Mouse (Mus musculus): ENCODE results near the gene Ebna1bp2. TPM values are rescaled to one million over a fixed set of nuclear protein-coding genes. Genes with fewer than 3 reads are reported as not detected.

Gene Ebna1bp2
- polyA plus RNA-seq (2021; fragmentation: Nextera tagmentation), result 38.1 and 47.7 TPM in 2 replicates
- long read RNA-seq, experiment 1, transcript Ebna1bp2-201 (9 exons, 2,960 nt), result major isoform, 115 of 144 reads
- long read RNA-seq, experiment 1, partial matches to known transcripts, result 11 of 144 reads
- long read RNA-seq, experiment 1, other reads (novel, unspliced or antisense), result 18 of 144 reads
- long read RNA-seq, experiment 2, transcript Ebna1bp2-201 (9 exons, 2,960 nt), result major isoform, 36 of 48 reads
- long read RNA-seq, experiment 2, partial matches to known transcripts, result 6 of 48 reads
- long read RNA-seq, experiment 2, other reads (novel, unspliced or antisense), result 6 of 48 reads

DNA sequence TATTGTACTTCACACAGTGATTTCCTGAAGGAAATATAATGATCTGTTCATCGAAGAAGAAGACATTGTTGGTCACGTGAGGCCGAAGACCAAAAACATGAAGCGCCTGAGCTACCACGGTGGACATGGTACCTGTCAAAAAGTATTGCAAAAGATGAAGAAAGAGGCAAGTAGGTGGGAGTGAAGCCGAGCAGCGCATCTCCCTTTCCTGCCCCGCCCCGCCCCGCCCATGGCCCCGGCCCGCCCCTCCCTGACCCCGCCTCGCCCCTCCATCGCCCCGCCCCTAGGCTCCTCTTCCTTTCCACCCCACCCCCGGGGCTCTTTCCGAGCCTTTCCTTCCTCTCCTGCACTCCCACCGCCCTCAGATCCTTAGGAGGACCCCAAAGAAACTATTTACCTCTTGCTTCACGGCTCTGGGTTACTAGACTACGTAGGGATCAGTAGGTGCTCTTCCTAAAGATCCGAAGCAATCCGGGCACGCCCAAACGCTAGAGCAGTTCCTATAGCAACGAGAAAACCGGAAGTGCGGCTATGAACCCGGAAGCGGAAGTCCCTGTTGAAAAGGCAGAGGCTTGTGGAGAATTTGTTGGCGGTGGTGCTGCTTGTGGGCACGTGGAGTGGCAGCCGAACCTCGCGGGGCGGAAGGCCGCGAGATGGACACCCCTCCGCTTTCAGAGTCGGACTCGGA, at the start of gene Ebna1bp2, which contains the start of gene Cfap57:
Ebna1bp2 (plus strand) TSS at position 521 of the 688 bp plus-strand sequence.
Cfap57 (minus strand) TSS at position 499 of the 688 bp plus-strand sequence.

DNA sequence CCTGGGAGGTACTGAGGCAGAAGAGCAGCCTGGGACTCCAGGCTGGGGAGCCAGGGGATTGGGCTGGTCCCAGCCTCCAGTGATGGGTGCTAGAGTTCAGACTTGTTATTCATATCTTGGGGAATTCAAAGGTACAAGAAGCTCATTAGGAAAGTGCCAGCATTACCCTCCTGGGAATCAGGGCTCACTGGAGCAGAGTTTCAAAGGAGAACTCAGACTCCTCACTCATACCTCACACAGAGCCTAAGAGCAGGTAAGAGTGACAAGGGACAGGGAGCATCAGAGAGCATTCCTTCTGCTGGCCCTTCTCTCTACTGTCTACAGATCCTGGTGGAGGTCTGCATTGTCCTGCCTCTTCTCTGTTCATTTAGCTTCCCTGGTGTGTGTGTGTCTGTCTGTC, 38.1 kb downstream of the Ebna1bp2 start, which contains the start of gene Olfr62:
Olfr62 (plus strand) TSS at position 301 of the 400 bp plus-strand sequence.

Other genes with a start within 250 kb of the Ebna1bp2 start
- gene Szt2, start 211.5 kb upstream of the Ebna1bp2 start, polyA plus RNA-seq (2021; fragmentation: Nextera tagmentation), result 1.8 and 2.6 TPM in 2 replicates
- gene Med8, start 211.5 kb upstream of the Ebna1bp2 start, polyA plus RNA-seq (2021; fragmentation: Nextera tagmentation), result 50.7 and 52.7 TPM in 2 replicates
- 20.0 and 21.3 TPM in 2 replicates for gene Elovl1, start 192.7 kb upstream of the Ebna1bp2 start, polyA plus RNA-seq (2021; fragmentation: Nextera tagmentation)
- gene Cdc20, start 183.4 kb upstream of the Ebna1bp2 start, polyA plus RNA-seq (2021; fragmentation: Nextera tagmentation), result 1.2 and 1.4 TPM in 2 replicates
- 0.59 and 1.0 TPM in 2 replicates for gene Mpl, start 163.3 kb upstream of the Ebna1bp2 start, polyA plus RNA-seq (2021; fragmentation: Nextera tagmentation)
- gene Tie1, start 130.7 kb upstream of the Ebna1bp2 start, polyA plus RNA-seq (2021; fragmentation: Nextera tagmentation), result 2.3 and 2.5 TPM in 2 replicates
- gene 2610528J11Rik, start 93.8 kb upstream of the Ebna1bp2 start, polyA plus RNA-seq (2021; fragmentation: Nextera tagmentation), result not detected in 2 replicates
- gene Tmem125, start 76.8 kb upstream of the Ebna1bp2 start, polyA plus RNA-seq (2021; fragmentation: Nextera tagmentation), result 10.0 and 17.5 TPM in 2 replicates
- gene Cfap57, start within 50 bp of the Ebna1bp2 start, polyA plus RNA-seq (2021; fragmentation: Nextera tagmentation), result 0.35 and 0.40 TPM in 2 replicates
- gene Olfr62, start 38.2 kb downstream of the Ebna1bp2 start, polyA plus RNA-seq (2021; fragmentation: Nextera tagmentation), result not detected in 2 replicates
- gene Olfr1342, start 72.0 kb downstream of the Ebna1bp2 start, polyA plus RNA-seq (2021; fragmentation: Nextera tagmentation), result not detected in 2 replicates
- gene Olfr1341, start 82.7 kb downstream of the Ebna1bp2 start, polyA plus RNA-seq (2021; fragmentation: Nextera tagmentation), result not detected in 2 replicates
- not detected in 2 replicates for gene Olfr1340, start 99.3 kb downstream of the Ebna1bp2 start, polyA plus RNA-seq (2021; fragmentation: Nextera tagmentation)
- not detected in 2 replicates for gene Olfr1339, start 111.4 kb downstream of the Ebna1bp2 start, polyA plus RNA-seq (2021; fragmentation: Nextera tagmentation)
- gene Olfr1338, start 137.9 kb downstream of the Ebna1bp2 start, polyA plus RNA-seq (2021; fragmentation: Nextera tagmentation), result not detected in 2 replicates
- gene Olfr1337, start 161.8 kb downstream of the Ebna1bp2 start, polyA plus RNA-seq (2021; fragmentation: Nextera tagmentation), result not detected in 2 replicates
- not detected in 2 replicates for gene Olfr1335, start 189.1 kb downstream of the Ebna1bp2 start, polyA plus RNA-seq (2021; fragmentation: Nextera tagmentation)
- not detected in 2 replicates for gene Olfr1333, start 215.5 kb downstream of the Ebna1bp2 start, polyA plus RNA-seq (2021; fragmentation: Nextera tagmentation)
- gene Olfr1331, start 243.8 kb downstream of the Ebna1bp2 start, polyA plus RNA-seq (2021; fragmentation: Nextera tagmentation), result not detected in 2 replicates

All from left cerebral cortex, adult 6 months (tissue).